Mouse (Mus musculus): ENCODE measurements around the gene Fam78b.

DNA sequence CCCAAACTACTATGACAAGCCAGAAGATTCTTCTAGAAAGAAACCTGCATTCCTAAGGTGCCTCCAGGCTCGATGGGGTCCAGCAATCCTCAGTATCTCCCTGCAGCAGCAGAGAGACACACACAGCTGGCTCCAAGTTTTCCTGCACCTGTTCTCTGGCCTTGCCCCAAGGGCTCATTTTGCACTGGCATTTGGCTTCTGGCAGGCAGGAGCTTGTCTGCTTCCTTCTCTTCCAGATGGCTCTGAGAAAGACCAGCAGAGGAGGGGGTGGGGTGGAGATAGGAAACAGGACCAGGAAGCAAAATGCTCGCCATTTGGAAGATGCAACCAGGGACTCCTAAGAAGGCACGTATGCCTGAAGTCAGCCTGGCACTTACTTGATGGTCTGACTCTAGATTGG is 15.1 kb downstream of the Fam78b start:
- no peak for TF ChIP-seq CTCF (IDR thresholded peaks at IDR 0.05; ENCODE audit: borderline replicate concordance, extremely low read depth, insufficient read depth, insufficient read length)
- no peak for TF ChIP-seq POLR2A (IDR thresholded peaks at IDR 0.05; ENCODE audit: borderline replicate concordance, extremely low read depth, insufficient read depth, insufficient read length, poor library complexity, severe bottlenecking)
